Mouse (Mus musculus): Measurements from ENCODE around the gene Pdha1. TPM values are rescaled to one million over a fixed set of nuclear protein-coding genes. Genes with fewer than 3 reads are reported as not detected.

Gene Pdha1
- polyA plus RNA-seq, 1 experiment from 2014 or later = 86.6 TPM

DNA sequence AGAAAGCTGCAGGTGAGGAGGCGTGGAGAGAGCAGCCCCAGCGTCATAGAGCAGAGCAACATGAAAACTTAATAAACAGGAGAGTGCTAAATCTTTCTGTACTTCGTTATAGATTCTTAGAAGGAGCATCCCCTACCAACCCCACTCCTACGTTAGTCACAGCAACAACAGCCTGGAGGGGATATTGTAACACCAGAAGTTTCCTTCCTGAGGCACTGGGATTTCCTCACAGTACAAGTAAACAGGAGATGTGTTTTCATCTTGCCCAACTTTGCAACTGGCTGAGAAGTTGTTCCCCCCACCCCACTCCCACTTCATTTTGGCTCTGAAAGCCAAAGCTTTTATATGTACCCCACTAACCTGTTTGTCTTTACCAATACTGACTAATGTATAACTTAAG is 30.4 kb downstream of the Pdha1 start:
- ATAC-seq (ENCODE audit: insufficient number of reproducible peaks, low FRiP score, low TSS enrichment, low read depth) (no peak), DNase-seq (ENCODE audit: low spot score) (no peak)
- Histone ChIP-seq H3K27ac (replicated peaks; ENCODE audit: low read depth, low read length) (no peak overlapping the region), H3K9ac (ENCODE audit: low read length) (no peak overlapping the region), H3K4me2 (ENCODE audit: low read depth, severe bottlenecking) (no peak overlapping the region), H3K27me3 (ENCODE audit: control insufficient read depth, insufficient read depth, low read length) (no peaks in the 10 kb centered on the region), H3K36me3 (ENCODE audit: control insufficient read depth, insufficient read depth, low read length) (no peaks in the 10 kb centered on the region), H3K4me1 (ENCODE audit: control insufficient read depth, insufficient read depth, low read length) (no peaks in the 10 kb centered on the region), H3K4me3 (ENCODE audit: low read depth, low read length) (no peak overlapping the region), H3K9me3 (ENCODE audit: control insufficient read depth, low read length) (no peaks in the 10 kb centered on the region)
- WGBS = 62% methylated on average over 4 of the region's 4 CpGs

DNA sequence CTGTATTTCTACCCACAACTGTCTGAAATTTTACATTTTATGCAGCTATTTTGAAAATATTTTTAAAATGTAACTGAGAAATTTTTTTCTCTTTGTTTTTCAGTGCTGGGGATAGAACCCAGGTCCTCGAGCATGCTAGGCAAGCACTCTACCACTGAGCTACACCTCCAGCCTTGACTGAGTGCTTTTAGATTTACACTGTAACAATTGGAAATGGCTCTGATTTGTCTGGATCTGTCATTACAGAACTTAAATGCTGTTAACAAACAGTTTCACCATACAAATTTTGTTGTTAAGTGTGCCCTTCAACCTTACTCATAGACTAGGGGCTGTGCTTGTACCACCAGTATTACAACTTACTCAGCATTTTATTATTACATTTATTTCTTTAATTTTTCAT is 46.2 kb downstream of the Pdha1 start:
- Histone ChIP-seq H3K9ac (ENCODE audit: low read length) (no peak overlapping the region), H3K36me3 (ENCODE audit: control insufficient read depth, insufficient read depth, low read length) (no peaks in the 10 kb centered on the region), H3K4me2 (ENCODE audit: low read depth, severe bottlenecking) (no peak overlapping the region), H3K4me3 (ENCODE audit: low read depth, low read length) (no peak overlapping the region), H3K4me1 (ENCODE audit: control insufficient read depth, insufficient read depth, low read length) (no peaks in the 10 kb centered on the region), H3K27ac (replicated peaks; ENCODE audit: low read depth, low read length) (no peak overlapping the region), H3K27me3 (ENCODE audit: control insufficient read depth, insufficient read depth, low read length) (no peaks in the 10 kb centered on the region), H3K9me3 (ENCODE audit: control insufficient read depth, low read length) (no peaks in the 10 kb centered on the region)
- DNase-seq (ENCODE audit: low spot score) = no peak
- WGBS = 89% methylated on average over 1 of the region's 1 CpGs
- no peak for ATAC-seq (ENCODE audit: insufficient number of reproducible peaks, low FRiP score, low TSS enrichment, low read depth)

Other genes starting within 250 kb of the Pdha1 start
- gene Map3k15, start 150.0 kb downstream of the Pdha1 start, polyA plus RNA-seq (2014; fragmentation: Nextera tagmentation; extraction: Ambion mirVana) = 0.14 and 0.17 TPM in 2 replicates